Mouse (Mus musculus): ENCODE measurements around the gene Pdcd5. TPM values are rescaled to one million over a fixed set of nuclear protein-coding genes. Genes with fewer than 3 reads are reported as not detected.

The Pdcd5 gene
- total RNA-seq, 2 experiments from 2014 or later, result 96.9 to 98.5 TPM

- DNase-seq (ENCODE audit: low spot score in 2 of 2), result no peak
These were observed 1.1 kb upstream of the Pdcd5 start for GRCm38 (mm10) chr7:35648239-35649069.

GRCm38 (mm10) chr7:35646317-35647081 lies 822 bp downstream of the Pdcd5 start:
- peak; percentile 37 to 52 for DNase-seq (ENCODE audit: low spot score in 2 of 2)

DNA sequence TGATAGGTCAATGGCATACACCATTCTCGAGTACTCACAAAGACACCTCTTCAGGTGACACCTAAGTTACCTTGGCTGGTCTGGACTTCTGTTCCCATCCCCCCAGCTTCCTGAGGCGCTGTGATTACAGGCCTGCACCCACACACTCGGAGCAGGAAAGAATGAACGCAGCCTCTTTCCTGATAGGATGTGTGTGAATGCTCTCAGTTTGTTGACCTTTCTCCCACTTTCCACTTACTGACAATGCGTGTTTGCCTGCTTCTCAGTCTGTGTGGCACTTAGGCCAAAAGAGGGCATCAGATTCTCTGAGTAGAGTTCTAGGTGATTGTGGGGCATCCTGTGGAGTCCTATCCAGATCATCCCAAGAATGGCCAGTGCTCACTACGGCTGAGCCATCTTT lies 7.2 kb downstream of the Pdcd5 start:
- DNase-seq (ENCODE audit: low spot score in 2 of 2), result no peak

GRCm38 (mm10) chr7:35636874-35637273 lies 10.4 kb downstream of the Pdcd5 start:
- no peak for DNase-seq (ENCODE audit: low spot score in 2 of 2)

DNA sequence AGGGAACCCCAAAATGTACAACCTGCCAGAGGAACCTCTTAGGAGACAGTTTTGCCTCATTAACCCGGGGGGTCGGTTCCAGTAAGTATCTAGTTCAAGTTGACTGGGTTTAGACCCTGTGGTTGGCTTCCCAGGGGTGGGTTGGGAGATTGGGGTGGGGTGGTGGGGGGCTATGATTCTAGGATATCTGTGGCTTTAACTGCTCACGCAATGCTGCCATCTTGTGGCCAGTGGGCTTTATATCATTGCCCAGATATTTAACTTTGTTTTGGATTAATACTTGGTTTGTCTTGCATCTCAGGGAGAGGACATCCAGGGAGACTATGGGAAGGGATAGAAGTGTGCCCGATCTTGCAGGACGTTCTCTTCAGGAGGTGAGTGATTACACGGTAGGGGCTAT lies 11.1 kb downstream of the Pdcd5 start:
- DNase-seq (ENCODE audit: low spot score in 2 of 2), result peak; percentile 49 to 67

- DNase-seq (ENCODE audit: low spot score in 2 of 2), result peak in 1 of 2 experiments; percentile 28
These were observed 18.8 kb downstream of the Pdcd5 start for GRCm38 (mm10) chr7:35628496-35628895.

DNA sequence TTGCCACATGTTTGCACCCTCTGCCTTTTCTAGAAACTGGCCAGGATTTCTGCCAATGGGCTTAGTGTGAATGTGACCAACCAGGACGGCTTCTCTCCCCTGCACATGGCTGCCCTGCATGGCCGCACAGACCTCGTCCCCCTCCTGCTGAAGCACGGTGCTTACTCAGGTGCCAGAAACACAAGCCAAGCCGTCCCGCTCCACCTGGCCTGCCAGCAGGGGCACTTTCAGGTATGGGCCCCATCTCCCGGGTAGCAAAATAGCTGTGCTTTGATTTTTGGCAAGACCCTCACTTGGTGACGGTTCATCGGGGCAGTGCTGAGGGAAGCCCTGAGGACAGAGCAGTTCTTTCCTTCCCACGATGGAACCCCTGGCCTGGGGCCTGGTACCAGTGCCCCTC lies 19.9 kb downstream of the Pdcd5 start:
- no peak for DNase-seq (ENCODE audit: low spot score in 2 of 2)

DNA sequence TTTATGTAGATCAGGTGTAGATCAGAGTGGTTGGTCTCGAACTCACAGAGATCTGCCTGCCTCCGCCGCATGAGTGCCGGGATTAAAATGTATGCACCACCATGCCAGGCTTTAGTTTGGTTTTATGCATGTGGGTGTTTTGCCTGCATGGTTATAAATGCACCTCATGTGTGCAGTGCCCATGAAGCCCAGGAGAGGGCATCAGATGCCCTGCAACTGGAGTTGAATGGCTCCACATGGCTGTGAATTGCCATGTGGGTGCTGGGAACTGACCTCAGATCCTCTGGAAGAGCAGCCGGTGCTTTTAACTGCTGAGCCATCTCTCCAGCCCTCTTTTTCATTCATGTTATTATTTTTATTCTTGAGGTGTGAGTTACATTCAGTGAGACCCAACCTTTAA lies 21.3 kb downstream of the Pdcd5 start:
- no peak for DNase-seq (ENCODE audit: low spot score in 2 of 2)

- no peak for DNase-seq (ENCODE audit: low spot score in 2 of 2)
These were observed 24.7 kb downstream of the Pdcd5 start for GRCm38 (mm10) chr7:35622626-35623025.

- no peak for DNase-seq (ENCODE audit: low spot score in 2 of 2)
These were observed 29.8 kb downstream of the Pdcd5 start for GRCm38 (mm10) chr7:35617513-35617912.

DNA sequence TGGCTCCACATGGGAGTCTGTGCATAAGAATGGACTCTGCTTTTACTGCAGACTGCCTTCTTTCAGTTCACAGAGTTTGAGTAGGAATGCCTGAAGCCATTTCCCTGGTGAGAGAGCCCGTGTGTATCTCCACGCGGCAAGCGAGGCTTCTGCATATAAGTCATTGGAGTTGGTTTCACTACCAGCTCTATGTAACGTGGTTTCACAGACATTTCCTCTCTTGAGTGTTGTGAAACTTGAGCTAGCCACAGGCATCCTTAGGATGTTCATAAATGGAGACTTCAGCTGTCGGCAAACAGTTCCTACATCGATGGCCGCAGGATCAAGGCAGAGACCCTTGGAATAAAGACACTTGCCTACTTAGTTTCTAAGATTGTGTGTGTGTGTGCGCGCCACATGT lies 38.1 kb downstream of the Pdcd5 start:
- DNase-seq (ENCODE audit: low spot score in 2 of 2), result no peak

DNA sequence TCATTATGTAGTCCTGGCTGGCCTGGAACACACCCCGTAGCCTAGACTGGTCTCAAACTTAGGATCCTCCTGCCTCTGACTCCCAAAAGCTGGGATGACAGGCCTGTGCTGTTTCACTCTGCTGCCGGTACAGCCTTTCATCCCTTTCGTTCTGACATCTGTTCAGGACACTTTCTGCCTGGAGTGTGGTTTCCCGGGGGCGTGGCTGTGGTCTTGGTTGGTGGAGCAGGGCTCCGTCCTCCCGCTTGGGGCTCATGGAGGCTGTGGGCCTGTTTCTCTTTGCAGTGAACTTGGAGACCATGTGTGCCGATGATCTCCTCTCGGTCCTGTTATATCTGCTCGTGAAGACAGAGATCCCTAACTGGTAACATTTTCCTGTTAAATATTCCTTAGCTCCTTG lies 40.5 kb downstream of the Pdcd5 start:
- no peak for DNase-seq (ENCODE audit: low spot score in 2 of 2)

GRCm38 (mm10) chr7:35602766-35603165 lies 44.6 kb downstream of the Pdcd5 start:
- no peak for DNase-seq (ENCODE audit: low spot score in 2 of 2)

GRCm38 (mm10) chr7:35601106-35601505 lies 46.2 kb downstream of the Pdcd5 start:
- no peak for DNase-seq (ENCODE audit: low spot score in 2 of 2)

DNA sequence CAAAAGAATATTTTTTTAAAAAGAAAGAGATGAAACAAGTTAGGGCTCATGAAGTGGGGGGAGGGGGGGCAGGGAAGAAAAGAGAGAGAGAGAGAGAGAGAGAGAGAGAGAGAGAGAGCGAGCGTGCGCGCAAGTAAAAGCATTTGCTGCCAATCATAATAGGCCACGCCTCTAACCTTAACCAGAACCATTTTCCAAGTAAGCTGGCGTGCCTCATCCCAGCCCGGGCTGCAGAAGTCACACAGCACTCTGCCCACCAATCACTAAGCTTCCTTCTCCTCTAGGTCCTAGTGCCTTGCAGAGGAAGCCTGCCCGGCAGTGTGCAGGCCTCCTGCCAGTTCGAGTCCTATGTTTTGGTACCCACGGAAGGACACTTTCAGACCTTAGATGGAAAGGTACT lies 47.3 kb downstream of the Pdcd5 start:
- DNase-seq (ENCODE audit: low spot score in 2 of 2), result no peak

DNA sequence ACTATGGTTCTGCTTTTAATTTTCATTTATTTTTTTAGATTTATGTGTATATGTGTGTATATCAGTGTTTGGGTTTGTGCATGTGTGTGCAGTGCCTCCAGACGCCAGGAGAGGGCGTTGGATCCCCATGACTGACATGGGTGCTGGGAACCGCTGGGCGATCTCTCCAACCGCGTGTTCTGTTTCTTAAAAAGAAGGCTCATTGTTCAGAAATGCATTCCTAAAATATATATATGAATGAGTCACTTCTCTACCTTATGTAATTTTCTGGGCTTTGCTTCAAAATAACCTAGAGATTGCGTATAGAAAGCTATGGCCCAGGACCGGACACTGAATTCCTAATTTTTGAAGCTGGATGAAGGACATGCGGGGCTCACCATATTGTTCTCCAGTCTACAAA lies 47.8 kb downstream of the Pdcd5 start:
- no peak for DNase-seq (ENCODE audit: low spot score in 2 of 2)

- DNase-seq (ENCODE audit: low spot score in 2 of 2), result no peak
These were observed 53.0 kb downstream of the Pdcd5 start for GRCm38 (mm10) chr7:35594311-35594710.

Other genes starting within 250 kb of the Pdcd5 start
- not detected for gene Slc7a9, start 198.7 kb downstream of the Pdcd5 start, total RNA-seq (2021)
- gene Tdrd12, start 109.8 kb downstream of the Pdcd5 start, total RNA-seq (2021), result 1 to 10 TPM in 1 of 2 experiments, under 1 TPM in 1; 0.76 to 1.2 TPM
- 10 to 100 TPM; 63.4 to 77.1 TPM for gene Nudt19, start 91.2 kb downstream of the Pdcd5 start, total RNA-seq (2021)
- under 1 TPM; 0.62 to 0.87 TPM for gene Rgs9bp, start 61.9 kb downstream of the Pdcd5 start, total RNA-seq (2021)
- 10 to 100 TPM; 40.1 to 46.4 TPM for gene Ankrd27, start 61.3 kb downstream of the Pdcd5 start, total RNA-seq (2021)
- 10 to 100 TPM; 83.6 to 84.5 TPM for gene Dpy19l3, start 106.9 kb upstream of the Pdcd5 start, total RNA-seq (2021)
- gene Zfp507, start 155.5 kb upstream of the Pdcd5 start, total RNA-seq (2021), result 10 to 100 TPM; 32.2 to 33.1 TPM